Mouse (Mus musculus) lung, postnatal 25 days (tissue): ENCODE measurements around the gene Mapk8ip2.
A peak's percentile ranks its signal among the peaks of the same experiment; 100 is the strongest.

Source experiments
- DNase-seq: peaks from one replicate; pipeline ENCODE4 v3.0.0; 2022; ENCODE audit warnings: low spot score

Gene Mapk8ip2

DNA sequence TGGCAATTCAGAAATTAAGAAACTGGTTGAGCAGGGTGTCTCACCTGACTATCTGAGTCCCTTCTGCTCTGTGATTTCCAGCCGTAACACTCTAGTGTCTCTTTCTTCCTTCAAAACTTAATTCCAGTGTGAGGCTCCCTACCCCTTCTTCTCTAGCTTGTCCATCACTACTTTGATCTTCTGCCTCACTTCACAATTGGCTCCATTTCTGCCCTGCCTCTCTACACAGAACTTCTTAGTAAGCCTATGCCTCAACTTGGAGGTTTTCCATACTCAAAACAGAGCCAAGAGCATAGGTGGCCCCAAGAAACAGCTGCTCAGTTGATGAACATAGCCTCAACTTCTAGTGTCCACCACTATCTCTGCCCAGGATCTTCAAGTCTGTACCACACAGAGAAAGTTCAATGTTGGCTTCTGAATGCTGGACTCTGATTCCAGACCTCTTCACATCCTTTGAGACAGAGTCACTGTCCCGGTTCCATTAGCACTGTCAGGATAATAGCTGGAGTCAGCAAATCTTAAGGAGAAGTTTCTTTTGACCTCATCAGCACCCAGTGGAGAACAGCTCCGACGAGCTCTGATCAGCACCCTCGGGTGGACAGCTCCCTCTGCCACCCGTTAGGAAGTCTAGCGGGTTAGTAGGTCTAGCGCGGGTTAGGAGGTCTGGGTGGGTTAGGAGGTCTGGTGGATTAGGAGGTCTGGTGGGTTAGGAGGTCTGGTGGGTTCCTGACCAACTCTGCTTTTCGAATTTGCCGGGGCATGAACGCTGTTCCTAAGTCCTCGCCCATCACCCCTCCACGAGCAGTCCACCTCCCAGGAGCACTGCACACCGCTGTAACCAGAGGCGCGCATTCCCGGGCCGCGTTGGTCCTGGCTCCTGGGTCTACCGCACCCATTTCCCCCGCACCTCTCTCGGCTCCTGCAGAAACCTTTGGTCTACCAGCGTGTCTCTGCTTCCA lies 528 bp upstream of the Mapk8ip2 start:
- DNase-seq: peak; percentile 48

DNA sequence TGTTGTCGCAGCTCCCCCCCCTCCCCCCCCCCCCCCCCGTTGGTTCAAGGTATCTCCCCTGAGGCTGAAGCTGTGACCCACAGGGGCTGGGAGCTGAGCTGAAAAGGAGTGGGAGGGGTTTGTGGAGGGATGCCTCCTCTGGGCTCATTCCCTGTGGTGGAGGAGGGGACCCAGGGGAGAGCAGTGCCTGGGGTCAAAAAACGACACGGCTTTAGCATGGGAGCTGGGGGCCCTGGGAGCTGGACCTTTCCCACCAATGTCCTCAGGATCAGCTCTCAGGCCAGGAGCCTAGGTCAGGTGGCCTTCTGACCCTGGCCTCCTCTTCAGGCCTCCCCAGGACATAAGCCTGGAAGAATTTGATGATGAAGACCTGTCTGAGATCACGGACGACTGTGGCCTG lies 1.1 kb downstream of the Mapk8ip2 start:
- DNase-seq: no peak

DNA sequence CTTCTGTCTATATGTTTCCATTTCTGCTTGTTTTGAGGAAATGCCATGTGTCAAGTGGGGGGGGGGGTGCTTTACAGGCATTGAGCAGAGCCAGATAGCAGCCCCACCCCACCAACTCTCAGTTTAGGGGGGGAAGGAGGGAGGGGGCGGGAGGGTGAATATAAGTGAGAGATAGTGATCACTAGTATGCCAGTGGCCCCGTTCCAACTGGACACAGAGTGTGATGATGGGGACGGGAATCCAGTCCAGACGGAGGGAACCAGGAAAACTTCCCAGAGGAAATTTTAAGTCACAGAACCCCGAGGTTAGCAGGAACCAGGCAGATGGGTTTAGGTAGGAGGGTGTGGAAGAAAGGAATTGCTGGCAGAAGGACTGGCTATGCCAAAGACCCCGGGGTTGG lies 1.9 kb downstream of the Mapk8ip2 start:
- no peak for DNase-seq

DNA sequence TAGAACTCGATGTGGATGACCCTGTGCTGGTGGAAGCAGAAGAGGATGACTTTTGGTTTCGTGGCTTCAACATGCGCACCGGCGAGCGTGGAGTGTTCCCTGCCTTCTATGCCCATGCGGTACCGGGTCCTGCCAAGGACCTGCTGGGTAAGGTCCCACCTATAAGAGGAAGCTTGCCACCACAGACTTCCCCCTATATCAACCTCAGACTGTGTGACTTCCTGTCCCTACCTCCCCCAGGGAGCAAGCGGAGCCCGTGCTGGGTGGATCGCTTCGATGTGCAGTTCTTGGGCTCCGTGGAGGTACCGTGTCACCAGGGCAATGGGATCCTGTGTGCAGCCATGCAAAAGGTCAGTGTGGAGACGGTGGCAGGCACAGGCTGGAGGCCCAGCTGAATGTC lies 5.2 kb downstream of the Mapk8ip2 start:
- DNase-seq: no peak

DNA sequence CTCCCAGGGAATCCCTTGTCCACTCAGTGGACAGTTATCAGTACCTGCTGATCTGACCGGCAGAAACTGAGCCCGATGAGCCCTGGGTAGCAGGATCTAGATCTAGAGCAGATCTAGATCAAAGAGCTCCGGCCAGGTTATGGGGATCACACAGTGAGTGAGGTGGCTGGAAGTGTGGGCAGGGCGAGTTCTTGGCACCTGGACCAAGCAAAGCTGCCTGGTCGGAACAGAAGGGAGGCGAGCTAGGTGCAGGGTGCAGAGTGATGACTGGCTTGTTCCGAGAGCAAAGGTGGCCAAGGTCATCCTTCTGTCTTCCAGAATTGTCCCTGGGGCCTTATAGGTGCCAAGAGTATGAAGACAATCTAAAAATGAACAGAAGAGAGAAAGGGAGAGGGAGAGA lies 6.1 kb downstream of the Mapk8ip2 start:
- DNase-seq: no peak

DNA sequence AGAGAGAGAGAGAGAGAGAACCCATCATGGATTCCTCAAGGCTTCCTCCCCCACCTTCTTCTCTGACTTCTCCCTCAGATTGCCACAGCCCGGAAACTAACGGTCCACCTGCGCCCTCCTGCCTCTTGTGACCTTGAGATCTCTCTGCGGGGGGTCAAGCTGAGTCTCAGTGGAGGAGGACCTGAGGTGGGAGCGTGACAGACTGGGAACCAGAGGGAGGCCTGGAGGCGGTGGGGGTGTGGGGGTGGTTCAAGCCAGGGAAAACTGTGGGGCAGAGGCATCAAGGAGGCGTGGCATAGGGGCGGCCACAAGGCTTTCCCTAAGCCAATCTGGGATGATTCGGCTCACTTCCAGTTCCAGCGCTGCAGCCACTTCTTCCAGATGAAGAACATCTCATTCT lies 6.6 kb downstream of the Mapk8ip2 start:
- DNase-seq: no peak

DNA sequence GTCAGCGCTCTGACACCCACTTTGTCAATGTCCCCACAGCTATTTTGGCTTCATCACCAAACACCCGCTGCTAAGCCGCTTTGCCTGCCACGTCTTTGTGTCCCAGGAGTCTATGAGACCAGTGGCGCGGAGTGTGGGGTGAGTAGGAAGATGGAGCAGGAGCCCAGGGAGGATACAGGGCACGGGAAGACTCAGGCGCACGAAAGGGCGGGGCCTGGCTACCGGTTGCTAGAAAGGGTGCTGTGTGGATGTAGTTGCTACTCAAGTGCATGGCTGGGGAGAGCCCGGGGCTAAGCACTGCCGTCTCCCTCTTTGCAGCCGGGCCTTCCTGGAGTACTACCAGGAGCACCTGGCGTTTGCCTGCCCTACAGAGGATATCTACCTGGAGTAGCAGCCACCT lies 7.6 kb downstream of the Mapk8ip2 start:
- no peak for DNase-seq

DNA sequence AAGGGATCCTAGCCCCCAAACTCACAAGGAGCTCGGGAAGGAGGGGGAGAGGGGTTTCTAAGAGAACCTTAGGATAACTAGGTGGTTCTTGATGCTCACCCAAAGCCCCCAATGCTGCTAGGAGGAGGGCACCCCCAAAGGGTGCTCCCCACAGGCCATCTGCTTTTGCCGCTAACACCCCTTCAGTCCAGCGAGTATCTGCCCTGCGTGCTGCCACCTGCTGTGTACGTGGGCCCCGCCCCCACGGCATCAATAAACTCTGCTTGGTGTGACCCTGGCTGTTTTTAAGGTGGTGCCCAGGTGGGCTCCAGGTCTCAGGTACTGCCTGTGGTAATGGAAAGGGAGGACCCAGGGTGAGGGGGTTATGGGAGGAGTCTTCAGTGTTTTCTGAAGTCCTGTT lies 8.5 kb downstream of the Mapk8ip2 start:
- DNase-seq: no peak

DNA sequence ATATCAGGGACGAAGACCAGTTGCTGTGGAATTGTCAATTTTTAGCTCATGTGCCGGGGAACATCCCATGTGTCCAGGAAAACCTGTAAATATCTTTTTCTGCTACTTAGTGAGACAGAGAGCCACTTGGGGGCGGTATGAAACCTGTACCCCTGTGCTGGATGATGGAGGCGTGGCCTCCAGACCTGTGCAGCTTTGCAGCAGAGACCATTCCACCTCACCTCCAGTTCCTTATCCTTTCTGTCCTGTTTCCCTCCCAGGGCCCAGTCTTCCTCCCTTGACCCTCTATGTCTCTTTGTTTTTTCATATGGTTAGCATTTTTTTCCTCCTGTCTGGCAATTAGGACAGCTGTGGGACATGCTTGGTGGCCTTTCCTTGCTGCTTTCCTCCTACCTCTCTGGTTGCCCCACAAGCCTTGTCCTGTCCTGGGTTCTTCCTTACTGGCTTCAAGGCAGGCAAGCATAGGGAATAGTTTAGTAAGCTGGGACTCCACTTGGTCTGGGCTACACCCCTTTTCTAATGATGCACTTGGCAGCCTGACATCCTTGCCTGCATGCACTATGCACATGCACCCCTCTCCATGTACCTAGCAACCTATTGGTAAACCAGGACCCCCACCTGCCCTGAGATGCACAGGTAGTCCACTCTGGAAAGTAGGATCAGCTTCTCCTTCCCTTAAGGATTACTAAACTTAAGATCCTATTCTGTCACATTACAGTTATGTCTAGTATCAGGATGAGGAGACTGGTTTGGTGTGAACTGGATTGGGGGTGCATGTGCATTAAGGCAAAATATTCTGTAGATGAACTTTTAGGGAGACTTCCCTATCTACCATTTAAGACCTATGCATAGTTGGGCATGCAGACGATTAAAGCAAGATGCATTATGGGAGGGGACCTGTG lies 9.9 kb downstream of the Mapk8ip2 start:
- DNase-seq: no peak

DNA sequence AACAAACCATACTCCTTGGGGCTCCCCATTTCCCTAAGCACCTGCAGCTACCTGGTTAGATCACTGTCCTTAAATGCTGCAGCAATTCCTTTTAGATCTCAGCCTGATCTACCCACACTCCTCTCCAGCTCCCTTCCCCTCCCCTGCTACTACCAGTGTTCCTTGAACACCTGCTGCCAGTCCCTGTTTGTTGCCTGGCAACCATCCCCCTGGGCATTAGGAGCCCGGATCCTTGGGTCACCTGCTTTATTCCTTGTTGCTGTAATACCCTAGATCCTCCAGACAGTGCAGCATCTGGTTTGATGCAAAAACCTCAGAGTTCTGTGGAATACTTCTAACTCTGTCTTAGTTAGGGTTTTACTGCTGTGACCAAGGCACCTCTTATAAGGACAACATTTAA lies 11.3 kb downstream of the Mapk8ip2 start:
- no peak for DNase-seq

DNA sequence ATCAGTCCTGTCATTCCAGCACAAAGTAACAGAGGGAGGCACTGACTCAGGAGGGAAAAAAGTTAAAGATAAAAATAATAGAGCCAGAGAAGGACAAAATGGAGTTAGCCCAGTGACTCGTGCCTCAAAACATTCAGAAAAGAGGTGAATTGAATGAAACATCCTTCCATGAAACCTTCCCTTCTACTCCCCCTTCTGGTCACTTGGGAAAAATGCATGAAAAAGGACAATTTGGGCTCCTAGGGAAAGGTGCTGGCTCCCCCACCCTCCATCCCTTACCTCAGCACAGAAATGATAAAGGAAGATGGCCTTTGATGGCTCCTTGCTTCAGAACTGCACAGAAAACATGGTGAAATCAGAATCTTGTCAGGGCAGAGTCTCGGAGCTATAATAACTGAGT lies 14.9 kb downstream of the Mapk8ip2 start:
- no peak for DNase-seq

DNA sequence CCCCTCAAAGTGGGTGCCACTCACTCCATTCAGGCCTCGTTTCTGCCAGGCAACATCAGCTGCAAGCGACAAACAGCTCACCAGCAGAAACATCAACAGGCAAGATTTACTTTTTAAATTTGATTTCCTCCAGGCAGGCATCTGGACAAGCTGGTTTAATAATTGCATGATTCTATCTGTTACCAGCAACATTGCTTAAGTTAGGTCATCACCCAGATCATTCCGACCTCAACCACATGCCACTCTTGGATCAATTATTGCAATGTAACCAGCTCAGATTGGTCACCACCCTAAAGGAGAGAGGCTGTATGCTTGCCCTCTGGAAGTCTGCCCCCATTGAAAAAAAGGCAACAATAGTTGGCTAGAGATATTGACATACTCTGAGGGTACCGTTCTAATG lies 17.8 kb downstream of the Mapk8ip2 start:
- no peak for DNase-seq

DNA sequence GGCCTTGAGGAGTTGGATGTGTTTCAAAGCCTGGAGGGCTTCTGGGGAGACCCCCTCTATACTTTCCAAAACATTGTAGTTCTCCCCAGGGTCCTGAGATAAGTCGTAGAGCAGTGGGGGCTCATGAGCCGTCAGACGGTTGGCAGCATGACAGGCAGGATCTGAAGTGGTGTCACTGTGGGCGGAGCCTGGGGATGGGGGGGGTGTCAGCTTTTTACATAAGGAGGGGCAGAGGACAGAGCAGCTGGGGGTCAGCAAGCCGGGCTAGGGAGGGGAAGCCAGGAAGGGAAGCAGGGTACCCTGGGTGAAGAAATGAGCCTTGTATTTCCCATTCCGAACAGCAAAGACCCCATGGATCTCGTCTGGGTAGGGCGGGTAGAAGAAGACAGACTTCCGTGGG lies 19.7 kb downstream of the Mapk8ip2 start:
- DNase-seq: no peak

DNA sequence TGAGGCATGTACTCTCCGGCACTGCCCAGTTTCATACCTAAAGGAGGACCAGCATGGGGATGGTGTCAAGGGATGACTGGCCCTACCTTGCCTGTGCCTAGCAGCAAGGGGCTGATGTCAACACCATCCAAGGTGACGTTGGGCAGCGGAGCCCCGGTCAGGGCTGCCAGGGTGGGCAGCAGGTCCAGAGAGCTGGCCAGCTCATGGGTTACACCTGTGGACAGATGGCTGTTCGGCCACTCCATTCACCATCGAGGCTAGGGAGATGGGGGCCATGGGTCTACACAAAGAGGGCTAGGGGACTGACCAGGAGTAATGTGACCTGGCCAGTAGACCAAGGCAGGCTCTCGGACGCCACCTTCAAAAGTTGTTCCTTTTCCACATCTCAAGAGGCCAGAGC lies 20.2 kb downstream of the Mapk8ip2 start:
- DNase-seq: no peak

DNA sequence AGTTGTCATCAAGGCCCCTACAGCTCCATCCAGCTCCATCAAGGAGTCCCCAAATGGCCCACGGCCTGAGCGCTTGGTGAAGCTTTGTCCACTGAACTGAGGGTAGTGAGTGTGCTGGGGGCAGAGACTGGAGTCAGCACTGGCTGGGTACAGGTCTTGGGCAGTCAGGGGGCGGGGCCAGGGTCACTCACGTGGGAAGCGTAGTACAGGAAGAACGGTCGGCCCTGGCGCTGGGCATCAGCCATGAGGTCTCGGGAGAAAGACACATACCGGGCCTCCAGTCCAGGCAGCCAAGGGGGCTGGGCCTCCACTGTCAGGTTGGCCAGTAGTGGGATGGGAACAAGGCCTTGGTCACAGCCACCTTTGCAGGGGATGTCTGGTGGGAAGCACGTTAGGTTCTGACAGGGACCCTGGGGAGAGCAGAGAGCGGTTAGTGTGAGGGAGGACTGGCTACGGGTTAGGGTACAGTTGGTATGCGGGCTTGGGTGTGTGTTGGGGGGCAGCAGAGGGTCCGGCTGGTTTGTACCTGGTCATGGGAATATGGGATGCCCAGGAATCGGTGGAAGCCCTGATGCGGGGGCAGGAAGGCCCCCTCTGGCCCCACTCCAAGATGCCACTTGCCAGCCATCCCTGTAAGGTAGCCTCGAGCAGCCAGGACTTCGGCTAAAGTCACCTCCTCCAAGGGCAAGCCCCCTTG lies 21.0 kb downstream of the Mapk8ip2 start:
- no peak for DNase-seq

DNA sequence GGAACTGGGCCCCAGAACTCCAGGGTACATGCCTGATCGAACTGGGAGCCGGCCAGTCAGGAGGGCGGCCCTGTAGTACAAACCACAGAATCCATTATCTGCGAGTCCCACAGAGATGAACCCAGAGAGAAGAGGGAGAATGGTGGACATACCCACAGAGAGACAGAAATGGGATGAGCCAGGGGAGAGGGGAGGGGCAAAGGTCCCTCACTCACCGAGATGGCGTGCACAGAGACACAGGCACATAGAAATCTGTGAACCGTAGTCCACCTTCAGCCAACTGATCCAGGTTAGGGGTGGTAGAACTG lies 21.5 kb downstream of the Mapk8ip2 start:
- no peak for DNase-seq

DNA sequence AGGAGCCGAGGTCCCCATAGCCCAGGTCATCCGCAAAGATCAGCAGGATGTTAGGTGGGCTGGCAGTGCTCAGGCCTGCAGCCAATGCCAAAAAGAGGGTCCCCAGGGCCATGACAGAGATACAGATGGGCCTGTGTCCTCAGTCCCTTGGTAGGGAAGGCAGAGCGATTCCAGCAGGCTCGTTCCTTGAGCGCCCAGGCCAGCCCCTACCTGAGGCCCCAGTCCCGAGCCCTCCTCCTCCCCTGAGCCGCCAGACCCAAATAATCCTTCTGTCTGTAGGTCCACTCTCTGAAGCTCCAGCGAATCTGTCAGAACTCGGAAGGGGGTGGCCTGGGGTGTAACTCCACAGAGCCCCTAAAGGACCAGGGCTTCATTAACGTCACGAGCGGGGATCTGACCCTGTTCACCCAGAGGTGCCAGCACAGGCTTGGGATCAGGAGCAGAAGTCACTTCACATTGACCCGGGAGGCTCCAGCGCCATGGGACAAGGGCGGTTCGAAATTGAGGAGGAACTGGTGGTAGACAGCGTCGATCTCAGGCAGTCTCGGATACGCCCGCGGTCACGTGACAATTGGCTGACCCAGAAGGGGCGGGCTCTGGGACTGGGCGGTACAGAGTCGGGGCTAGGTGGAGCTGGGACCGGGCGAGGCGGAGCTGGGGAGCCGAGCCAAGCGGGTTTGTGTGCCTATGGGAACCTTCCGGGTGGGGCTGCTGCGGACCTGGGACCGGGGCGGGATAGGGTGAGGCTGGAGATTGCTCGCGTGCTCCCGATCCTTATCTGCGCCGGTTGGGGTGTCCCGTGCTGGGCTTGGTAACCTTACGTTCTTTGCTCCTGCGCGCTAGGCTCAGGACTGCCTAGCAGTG lies 22.1 kb downstream of the Mapk8ip2 start:
- peak; percentile 97 for DNase-seq

DNA sequence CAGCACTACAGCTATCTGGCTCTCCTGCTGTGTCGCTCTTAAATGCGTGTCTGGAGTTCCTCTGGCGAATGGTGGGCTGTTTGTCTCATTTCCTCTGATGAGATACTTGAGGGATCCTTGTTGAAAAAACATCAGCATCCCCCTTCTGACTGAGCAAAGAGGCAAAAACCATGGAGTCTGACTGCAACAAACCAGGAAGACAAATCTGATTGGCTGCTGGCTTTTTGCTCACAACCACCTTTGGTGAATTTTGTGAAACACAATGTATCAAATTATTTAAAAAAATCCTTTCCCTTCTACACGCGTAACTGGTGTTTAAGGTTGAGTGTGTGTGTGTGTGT lies 22.7 kb downstream of the Mapk8ip2 start:
- DNase-seq: no peak

DNA sequence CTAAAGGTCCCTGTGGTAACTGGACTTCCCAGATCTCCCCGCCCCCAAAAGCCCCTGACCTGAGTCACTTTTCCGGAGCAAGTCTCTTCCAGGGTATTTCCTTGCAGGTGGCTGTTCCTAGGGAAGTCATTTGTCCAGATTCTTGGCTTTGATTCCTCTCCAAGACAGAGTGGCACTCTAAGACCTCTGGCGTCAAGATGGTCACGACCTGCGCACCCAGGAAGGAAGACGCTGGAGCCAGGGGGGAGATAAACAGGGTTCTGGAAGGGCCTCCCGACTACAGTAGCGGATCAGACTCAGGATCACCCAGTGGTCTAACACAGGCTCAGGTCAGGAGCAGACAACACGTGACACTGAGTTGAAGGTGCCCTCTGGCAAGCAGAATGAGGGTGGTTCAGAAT lies 23.4 kb downstream of the Mapk8ip2 start, which contains the start of gene Arsa:
TSS of gene Arsa (minus strand) at position 335 of the 401 bp plus-strand sequence.
- DNase-seq: peak; percentile 38

DNA sequence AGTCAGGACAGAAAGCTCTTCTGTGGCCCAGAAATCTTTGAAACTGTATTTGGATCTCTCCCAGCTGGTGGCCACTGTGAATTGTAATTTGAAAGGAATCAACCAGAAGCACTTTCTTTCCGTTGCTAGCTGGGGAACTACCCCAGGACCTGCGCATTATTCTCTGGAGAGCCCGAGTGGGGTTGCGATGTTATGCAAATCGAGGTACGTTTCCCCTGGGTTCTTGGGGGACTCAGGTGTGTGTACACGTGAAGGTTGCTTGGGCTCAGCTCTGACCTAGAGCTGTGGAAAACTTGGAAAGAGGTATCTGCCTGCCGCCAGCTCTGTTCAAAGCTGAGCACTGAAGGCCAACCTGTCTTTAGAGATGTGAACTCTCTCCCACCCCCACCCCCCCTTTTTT lies 24.1 kb downstream of the Mapk8ip2 start:
- DNase-seq: no peak

DNA sequence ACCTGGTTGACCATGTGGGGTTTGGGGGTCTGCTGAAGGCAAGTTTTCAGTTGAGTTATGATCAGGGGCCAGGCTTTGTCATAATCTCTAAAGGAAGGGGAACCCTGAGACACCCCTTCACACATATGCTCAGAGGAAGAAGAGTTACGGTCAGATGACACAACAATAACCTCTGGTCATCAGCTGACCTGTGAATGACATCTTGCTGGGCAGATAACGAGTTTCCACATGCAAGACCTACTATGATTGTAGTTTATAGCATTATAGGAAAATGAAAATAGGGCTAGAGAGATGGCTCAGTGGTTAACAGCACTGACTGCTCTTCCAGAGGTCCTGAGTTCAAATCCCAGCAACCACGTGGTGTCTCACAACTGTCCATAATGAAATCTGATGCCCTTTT lies 24.9 kb downstream of the Mapk8ip2 start:
- no peak for DNase-seq

DNA sequence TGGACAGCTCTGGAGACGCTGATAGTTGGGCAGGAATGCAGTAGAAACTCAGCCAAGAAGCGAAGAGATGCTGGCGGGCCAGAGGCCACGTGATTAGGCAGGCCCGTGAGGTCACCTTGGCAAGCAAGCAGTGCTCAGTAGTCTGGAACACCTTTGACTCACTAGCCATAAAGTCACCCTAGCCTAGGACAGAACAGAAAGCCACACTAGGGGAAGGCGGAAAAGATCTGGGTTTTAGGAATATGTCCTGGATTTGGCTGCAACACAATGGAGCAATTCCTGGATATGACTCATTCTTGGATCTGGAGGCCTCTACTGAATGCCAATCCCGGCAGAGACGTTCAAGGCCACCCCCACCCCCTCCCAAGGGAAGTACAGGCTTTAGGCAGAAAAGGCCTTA lies 26.9 kb downstream of the Mapk8ip2 start:
- DNase-seq: peak; percentile 70
